Mouse (Mus musculus): ENCODE data around the gene Fam98c. TPM values are rescaled to one million over a fixed set of nuclear protein-coding genes. Genes with fewer than 3 reads are reported as not detected.
"Not testable (repeated sequence)": the region's sequence is repeated elsewhere in the genome, so short reads cannot be mapped to it uniquely, and the experiment has no call there.

The Fam98c gene
- polyA plus RNA-seq, 2 experiments from 2014 or later, result 11.4 to 16.3 TPM

DNA sequence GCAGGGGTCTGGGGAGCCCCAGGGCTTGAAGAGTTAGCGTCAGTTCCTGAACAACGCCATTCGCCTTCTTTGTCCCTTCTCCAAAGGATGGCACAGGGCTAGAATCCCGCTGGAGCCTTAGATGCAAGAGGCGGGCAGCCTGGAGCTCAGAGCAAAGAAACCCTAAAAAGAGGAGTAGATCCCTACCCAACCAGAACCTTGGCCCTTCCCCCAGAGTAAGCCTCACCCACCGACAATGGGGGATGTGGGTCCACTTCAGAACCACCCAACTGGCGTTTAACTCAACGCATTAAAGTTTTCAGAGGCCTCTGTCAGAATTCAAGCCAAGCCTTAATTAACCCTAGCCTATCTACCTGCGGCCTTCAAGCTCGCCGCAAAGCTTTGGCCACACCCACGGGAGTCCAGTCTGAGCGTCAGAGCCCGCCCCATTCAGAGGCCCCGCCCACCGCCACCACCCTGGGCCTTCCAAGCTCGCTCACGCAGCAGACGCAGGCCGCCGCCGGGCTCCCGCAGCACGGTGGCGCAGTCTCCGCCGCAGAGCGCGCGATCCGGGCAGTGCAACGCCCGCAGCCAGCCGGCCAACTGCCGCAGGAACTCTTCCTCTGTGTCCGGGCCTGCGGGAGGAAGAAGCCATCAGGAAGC is 717 bp downstream of the Fam98c start:
- ATAC-seq, result peak; percentile 67

GRCm38 (mm10) chr7:29154018-29154720 is 1.9 kb downstream of the Fam98c start:
- ATAC-seq, result no peak

GRCm38 (mm10) chr7:29151486-29151885 is 4.5 kb downstream of the Fam98c start:
- ATAC-seq, result no peak

DNA sequence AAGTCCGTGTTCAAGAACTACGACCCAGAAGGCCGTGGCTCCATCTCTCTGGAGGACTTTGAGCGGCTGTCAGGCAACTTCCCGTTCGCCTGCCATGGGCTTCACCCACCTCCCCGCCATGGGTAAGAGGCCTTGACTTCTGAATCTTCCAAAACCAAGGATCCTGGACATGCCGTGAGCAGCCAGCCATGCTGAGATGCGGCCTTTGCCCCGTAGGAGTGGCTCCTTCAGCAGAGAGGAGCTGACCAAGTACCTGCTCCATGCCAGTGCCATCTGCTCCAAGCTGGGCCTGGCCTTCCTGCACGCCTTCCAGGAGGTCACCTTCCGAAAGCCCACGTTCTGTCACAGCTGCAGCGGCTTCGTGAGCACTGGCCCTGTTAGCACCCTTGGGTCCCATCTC is 7.3 kb downstream of the Fam98c start:
- no peak for ATAC-seq

DNA sequence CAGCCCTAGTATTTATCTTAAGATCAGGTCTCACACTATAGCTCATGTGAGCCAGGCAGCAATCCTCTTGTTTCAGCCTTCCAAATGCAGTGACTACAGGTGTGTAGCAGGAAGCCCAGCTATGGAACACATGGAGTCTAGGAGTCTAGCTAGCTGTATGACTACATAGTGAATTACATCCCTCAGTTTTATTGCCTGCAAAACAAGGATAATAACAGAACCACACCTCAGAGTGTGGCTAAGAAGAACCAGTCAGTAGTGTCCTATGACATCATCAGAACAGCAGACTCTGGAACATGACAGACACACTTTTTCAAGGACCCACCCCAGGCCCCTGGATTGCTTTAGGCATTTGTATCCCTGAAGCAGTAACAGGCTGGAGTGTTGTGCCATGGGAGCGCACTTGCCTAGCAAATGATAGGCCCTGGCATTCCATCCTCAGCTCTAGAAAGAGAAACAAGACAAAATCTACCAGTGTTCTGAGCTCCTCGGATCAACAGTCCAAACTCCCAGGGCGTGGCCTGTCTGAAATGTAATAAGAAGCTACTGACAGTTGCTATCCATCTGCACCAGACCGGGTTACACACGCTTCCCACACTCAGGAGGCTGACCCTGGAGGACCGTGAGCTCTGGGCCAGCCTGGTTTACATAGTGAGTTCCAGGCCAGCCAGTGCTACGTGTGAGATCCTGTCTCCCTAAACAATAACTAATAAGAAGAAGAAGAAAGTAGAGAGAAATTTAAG is 9.2 kb downstream of the Fam98c start:
- no peak for ATAC-seq

- ATAC-seq, result no peak
Measured at GRCm38 (mm10) chr7:29144006-29144405, 12.0 kb downstream of the Fam98c start.

DNA sequence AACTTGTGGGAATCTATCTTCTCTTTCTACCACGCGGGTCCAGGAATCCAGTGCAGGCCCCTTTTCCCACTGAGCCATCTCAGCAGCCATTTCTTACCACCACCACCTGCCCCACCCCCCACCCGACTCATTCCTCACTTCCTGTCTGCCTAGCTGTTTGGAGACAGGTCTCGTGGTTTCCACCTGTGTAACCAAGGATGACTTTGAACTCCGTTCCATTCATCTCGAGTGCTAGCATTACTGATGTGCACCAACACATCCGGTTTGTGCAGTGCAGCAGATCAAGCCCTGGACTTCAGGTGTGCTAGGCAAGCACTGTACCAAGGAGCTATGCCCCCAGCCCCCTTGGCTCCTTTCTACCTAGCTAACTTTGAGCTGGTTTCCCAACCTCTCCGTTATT is 14.6 kb downstream of the Fam98c start:
- ATAC-seq, result peak; percentile 86

DNA sequence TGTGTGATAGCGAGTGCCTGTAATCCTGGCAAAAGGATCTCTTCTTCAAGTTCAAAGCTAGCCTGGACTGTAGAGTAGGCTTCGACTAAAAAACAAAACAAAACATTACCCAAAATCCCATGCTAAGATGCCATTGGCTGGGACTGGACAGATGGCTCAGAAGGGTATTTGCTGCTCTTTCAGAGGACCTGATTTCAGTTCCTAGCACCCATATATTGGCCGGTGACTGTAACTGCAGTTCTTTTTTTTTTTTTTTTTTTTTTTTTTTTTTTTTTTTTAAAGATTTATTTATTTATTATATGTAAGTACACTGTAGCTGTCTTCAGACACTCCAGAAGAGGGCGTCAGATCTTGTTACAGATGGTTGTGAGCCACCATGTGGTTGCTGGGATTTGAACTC is 16.8 kb downstream of the Fam98c start:
- ATAC-seq, result not testable (repeated sequence)

DNA sequence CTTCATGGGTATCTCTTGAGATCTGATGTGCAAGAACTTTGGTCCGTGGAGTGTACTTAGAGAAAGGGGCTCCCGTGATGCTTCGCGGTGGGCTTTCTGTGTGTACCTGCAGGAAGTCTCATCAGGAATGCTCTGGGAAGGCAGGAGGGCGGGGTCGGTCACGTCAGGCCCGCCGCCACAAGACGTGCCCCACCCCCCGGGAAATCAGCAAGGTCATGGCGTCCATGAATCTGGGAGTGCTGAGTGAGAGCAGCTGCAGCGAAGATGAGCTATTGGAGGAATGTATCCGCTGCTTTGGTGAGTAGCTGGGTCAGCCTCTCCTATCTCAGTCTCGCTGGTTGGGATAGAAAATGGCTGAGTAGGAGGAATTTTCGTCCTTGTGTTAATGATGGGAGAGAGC is 18.6 kb downstream of the Fam98c start:
- ATAC-seq, result no peak

DNA sequence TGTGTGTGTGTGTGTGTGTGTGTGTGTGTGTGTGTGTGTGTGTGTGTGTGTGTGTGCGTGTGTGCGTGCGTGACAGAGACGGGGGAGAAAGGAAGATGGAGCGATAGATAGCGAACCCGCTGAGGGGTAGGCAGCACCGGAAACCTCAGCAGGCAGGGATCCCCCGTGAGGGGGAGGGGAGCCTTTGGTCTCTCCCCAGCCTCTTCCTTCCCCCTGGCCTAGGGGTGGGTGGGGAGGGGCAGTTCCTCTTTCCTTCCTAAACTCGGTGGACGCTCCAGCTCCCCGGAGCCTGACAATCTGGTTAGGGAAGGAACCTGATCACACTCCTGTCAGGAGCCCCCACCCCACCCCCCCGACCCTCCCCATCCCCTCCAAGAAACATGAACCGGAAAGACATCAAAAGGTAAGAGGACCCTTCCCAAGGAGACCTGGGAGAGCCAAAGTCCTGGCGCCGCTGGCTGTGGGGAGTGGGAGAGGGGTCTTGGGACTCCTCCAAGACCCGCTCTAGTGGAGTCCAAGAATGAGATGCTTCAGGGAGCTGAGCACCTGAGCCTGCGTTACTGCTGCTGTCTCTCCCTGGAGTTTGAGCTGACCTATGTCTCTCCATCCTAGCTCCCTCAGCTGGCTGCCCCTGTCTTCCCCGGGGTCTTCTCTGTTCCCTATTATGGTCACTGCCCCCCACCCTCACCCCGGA is 21.2 kb downstream of the Fam98c start, which contains the start of gene Rasgrp4:
TSS of gene Rasgrp4 (plus strand) at position 159 of the 694 bp plus-strand sequence.
- peak; percentile 87 for ATAC-seq

DNA sequence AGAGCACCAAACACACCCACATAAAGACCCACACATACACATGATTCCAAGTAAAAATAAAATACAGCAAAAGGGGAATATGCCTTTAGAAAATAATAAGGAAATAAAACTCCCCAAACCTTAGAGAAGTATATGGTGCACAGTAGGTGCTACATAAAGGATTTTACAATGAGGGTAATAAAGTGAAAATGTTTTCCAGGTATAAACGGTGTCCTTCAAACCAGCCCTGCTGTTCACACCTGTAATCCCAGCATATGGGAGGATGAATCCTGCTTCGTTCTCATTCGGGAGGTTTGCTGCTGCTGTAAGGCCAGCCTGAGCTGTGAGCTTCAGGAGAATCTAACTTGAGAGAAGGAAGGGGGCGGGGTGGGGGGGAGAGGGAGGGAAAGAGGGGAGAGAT is 21.8 kb downstream of the Fam98c start:
- ATAC-seq, result no peak

- ATAC-seq, result no peak
Measured at GRCm38 (mm10) chr7:29128725-29129124, 27.3 kb downstream of the Fam98c start.

GRCm38 (mm10) chr7:29126173-29126915 is 29.7 kb downstream of the Fam98c start:
- ATAC-seq, result peak; percentile 52

- ATAC-seq, result peak; percentile 65
Measured at GRCm38 (mm10) chr7:29124970-29125369, 31.1 kb downstream of the Fam98c start, which contains the start of gene Ryr1. TSS of gene Ryr1 (minus strand) at chr7:29125179.

DNA sequence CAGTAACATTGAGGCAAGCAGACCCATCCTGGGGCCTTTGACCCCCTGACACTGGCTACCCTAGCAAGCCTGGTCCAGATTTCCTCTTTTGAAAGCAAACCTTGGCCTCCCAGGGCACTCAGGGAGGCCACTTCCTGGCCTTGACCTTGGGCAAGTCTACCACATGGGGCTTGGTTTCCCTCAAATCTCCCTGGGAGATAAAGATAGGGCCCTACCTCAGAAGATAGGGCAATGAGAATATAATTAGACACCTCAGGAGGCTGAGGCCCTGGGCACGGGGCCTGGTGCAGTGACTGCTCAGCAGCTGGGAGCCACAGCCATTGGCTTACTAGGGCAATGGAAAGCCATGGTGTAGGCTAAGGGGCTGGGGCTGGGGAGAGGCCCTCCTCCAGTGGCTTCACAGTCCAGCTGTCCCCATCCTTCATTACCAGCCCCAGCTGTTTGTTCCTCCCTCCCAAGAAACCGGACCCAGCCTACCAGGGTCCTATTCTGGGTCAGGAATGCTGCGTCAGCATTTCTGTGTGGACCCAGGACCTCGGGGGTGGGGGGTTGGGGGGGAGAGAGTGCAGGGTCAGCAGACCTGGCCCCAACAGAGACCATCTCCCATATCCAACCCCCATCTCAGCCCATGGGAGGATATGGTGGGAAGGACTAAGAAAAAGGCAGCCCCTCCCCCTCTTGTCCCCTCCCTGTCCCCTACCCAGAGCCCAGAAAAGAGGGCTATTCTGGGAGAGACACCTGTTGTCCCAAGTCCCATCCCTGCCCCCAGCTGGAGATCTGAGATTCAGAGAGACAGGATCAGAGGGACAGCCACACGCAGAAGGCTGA is 32.3 kb downstream of the Fam98c start:
- no peak for ATAC-seq

- ATAC-seq, result no peak
Measured at GRCm38 (mm10) chr7:29122821-29123220, 33.2 kb downstream of the Fam98c start.

DNA sequence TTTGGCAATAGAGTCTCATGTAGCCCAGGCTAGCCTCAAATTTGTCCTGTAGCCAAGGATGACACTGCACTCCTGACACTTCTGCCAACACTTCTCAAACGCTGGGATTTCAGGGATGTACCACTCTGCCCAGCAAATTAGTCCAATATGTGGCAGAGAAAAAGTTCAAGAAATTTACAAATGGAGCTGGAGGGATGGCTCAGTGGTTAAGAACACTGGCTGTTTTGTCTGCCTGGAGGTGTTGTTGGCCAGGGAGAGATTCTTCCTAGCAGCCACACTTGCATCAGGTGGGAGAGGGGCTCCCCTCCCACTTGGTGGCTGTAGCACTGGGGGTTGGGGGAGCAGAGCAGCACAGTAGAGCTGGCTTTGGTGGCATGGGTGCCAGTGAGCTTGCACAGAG is 36.5 kb downstream of the Fam98c start:
- ATAC-seq, result no peak

DNA sequence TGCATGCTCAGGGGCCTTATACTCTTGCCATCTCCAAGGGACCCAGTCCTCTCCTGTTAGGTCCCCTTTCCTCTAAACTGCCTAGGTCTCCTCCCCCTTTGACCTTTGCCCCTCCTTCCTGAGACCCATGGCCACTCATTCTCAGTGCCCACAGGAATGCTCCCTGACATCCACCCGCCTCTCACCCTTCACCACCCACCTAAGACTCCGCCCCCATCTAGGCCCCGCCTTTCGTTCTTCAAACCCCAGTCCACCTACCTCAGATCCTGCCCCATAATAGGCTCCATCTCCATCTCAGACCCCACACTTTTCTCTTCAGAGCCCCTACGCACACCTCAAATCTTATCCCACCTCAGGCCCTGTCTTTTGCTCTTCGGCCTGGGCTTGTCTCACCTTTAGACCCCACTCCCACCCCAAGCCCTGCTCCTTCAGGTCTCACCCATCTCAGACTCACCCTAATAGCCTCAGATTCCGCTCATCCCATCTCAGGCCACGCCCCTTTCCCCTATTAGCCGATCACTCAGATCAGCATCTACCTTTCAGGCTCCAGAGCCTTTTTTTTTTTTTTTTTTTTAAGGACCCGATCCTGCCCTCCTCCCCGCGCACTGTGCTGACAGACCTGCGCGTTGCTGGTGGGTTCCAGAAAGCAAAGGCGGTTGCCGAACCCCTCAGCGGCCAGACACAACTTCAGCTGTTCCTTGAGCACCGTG is 37.7 kb downstream of the Fam98c start:
- ATAC-seq, result no peak

GRCm38 (mm10) chr7:29108992-29109955 is 46.8 kb downstream of the Fam98c start:
- ATAC-seq, result no peak

Measured in activated CD4-positive, CD25-positive, alpha-beta regulatory T cell, adult 4 months (primary cell).